Mouse (Mus musculus): ENCODE data around the gene Hdac1. TPM values are rescaled to one million over a fixed set of nuclear protein-coding genes. Genes with fewer than 3 reads are reported as not detected.
A peak's percentile ranks its signal among the peaks of the same experiment; 100 is the strongest.

The Hdac1 gene
- polyA plus RNA-seq, 1 experiment from 2014 or later: 274 TPM

GRCm38 (mm10) chr4:129508237-129508515, 34.3 kb downstream of the Hdac1 start:
- no peak overlapping the region for H3K4me3 ChIP-seq (replicated peaks)
- no peak for ATAC-seq (replicated peaks; ENCODE audit: low FRiP score)
- H3K27me3 ChIP-seq: no peaks in the 10 kb centered on the region
- H3K4me2 ChIP-seq: no peak overlapping the region
- no peaks in the 10 kb centered on the region for H3K9me3 ChIP-seq (replicated peaks)
- H3K36me3 ChIP-seq: no peaks in the 10 kb centered on the region
- H3K4me1 ChIP-seq: peaks cover 39% of the 10 kb centered on the region
- no peak overlapping the region for H3K27ac ChIP-seq
- H3K9ac ChIP-seq: no peak overlapping the region
- 65% methylated on average over 3 of the region's 3 CpGs for WGBS

- H3K36me3 ChIP-seq: no peaks in the 10 kb centered on the region
- H3K27me3 ChIP-seq: no peaks in the 10 kb centered on the region
- H3K4me2 ChIP-seq: no peak overlapping the region
- H3K4me1 ChIP-seq: peaks cover 39% of the 10 kb centered on the region
- H3K4me3 ChIP-seq (replicated peaks): no peak overlapping the region
- no peak for ATAC-seq (replicated peaks; ENCODE audit: low FRiP score)
- 69% methylated on average over 9 of the region's 10 CpGs for WGBS
- H3K9ac ChIP-seq: no peak overlapping the region
- no peaks in the 10 kb centered on the region for H3K9me3 ChIP-seq (replicated peaks)
- H3K27ac ChIP-seq: no peak overlapping the region
Observed at GRCm38 (mm10) chr4:129507434-129508236, 34.9 kb downstream of the Hdac1 start.

GRCm38 (mm10) chr4:129505511-129505910, 37.0 kb downstream of the Hdac1 start:
- Histone ChIP-seq H3K27ac (no peak overlapping the region), H3K27me3 (no peaks in the 10 kb centered on the region), H3K9me3 (replicated peaks) (no peaks in the 10 kb centered on the region), H3K4me1 (peaks cover 40% of the 10 kb centered on the region), H3K4me2 (no peak overlapping the region), H3K36me3 (no peaks in the 10 kb centered on the region), H3K9ac (no peak overlapping the region), H3K4me3 (replicated peaks) (no peak overlapping the region)
- ATAC-seq (replicated peaks; ENCODE audit: low FRiP score): no peak
- WGBS: 83% methylated on average over 3 of the region's 3 CpGs

- H3K4me1 ChIP-seq: peaks cover 48% of the 10 kb centered on the region
- no peak overlapping the region for H3K4me3 ChIP-seq (replicated peaks)
- WGBS: 69% methylated on average over 11 of the region's 11 CpGs
- peak overlapping the region; percentile 29; the same call in 1 of the 2 replicates for H3K27ac ChIP-seq
- no peaks in the 10 kb centered on the region for H3K9me3 ChIP-seq (replicated peaks)
- H3K36me3 ChIP-seq: no peaks in the 10 kb centered on the region
- no peak overlapping the region for H3K9ac ChIP-seq
- H3K4me2 ChIP-seq: no peak overlapping the region
- no peaks in the 10 kb centered on the region for H3K27me3 ChIP-seq
- no peak for ATAC-seq (replicated peaks; ENCODE audit: low FRiP score)
Observed at GRCm38 (mm10) chr4:129502901-129503444, 39.5 kb downstream of the Hdac1 start.

- WGBS: 55% methylated on average over 9 of the region's 9 CpGs
- Histone ChIP-seq H3K4me3 (replicated peaks) (no peak overlapping the region), H3K27ac (peak overlapping the region; percentile 29; the same call in 1 of the 2 replicates), H3K36me3 (no peaks in the 10 kb centered on the region), H3K4me1 (peaks cover 48% of the 10 kb centered on the region), H3K9ac (no peak overlapping the region), H3K4me2 (no peak overlapping the region), H3K9me3 (replicated peaks) (no peaks in the 10 kb centered on the region), H3K27me3 (no peaks in the 10 kb centered on the region)
- ATAC-seq (replicated peaks; ENCODE audit: low FRiP score): no peak
Observed at GRCm38 (mm10) chr4:129502327-129502888, 40.1 kb downstream of the Hdac1 start.

- ATAC-seq (replicated peaks; ENCODE audit: low FRiP score): peak; percentile 93
- Histone ChIP-seq H3K4me1 (peaks cover 62% of the 10 kb centered on the region), H3K36me3 (no peaks in the 10 kb centered on the region), H3K27ac (peak overlapping the region; percentile 95), H3K4me2 (peak overlapping the region; percentile 77), H3K4me3 (replicated peaks) (peak overlapping the region; percentile 52), H3K9ac (peak overlapping the region; percentile 69), H3K9me3 (replicated peaks) (no peaks in the 10 kb centered on the region), H3K27me3 (no peaks in the 10 kb centered on the region)
- WGBS: 1% methylated on average over 49 of the region's 49 CpGs
Observed at GRCm38 (mm10) chr4:129500607-129501566, 41.6 kb downstream of the Hdac1 start.

GRCm38 (mm10) chr4:129500017-129500416, 42.5 kb downstream of the Hdac1 start:
- H3K4me3 ChIP-seq (replicated peaks): peak overlapping the region; percentile 52
- no peaks in the 10 kb centered on the region for H3K27me3 ChIP-seq
- peak overlapping the region; percentile 69; the same call in 1 of the 2 replicates for H3K9ac ChIP-seq
- no peaks in the 10 kb centered on the region for H3K9me3 ChIP-seq (replicated peaks)
- peaks cover 65% of the 10 kb centered on the region for H3K4me1 ChIP-seq
- ATAC-seq (replicated peaks; ENCODE audit: low FRiP score): no peak
- 81% methylated on average over 8 of the region's 8 CpGs for WGBS
- peak overlapping the region; percentile 77 for H3K4me2 ChIP-seq
- no peaks in the 10 kb centered on the region for H3K36me3 ChIP-seq
- peak overlapping the region; percentile 95 for H3K27ac ChIP-seq

GRCm38 (mm10) chr4:129498941-129499340, 43.6 kb downstream of the Hdac1 start:
- WGBS: 48% methylated on average over 3 of the region's 3 CpGs
- Histone ChIP-seq H3K4me2 (no peak overlapping the region), H3K4me1 (peaks cover 65% of the 10 kb centered on the region), H3K9ac (no peak overlapping the region), H3K36me3 (no peaks in the 10 kb centered on the region), H3K27ac (peak overlapping the region; percentile 95), H3K27me3 (no peaks in the 10 kb centered on the region), H3K9me3 (replicated peaks) (no peaks in the 10 kb centered on the region), H3K4me3 (replicated peaks) (no peak overlapping the region)
- no peak for ATAC-seq (replicated peaks; ENCODE audit: low FRiP score)

GRCm38 (mm10) chr4:129496631-129497030, 45.9 kb downstream of the Hdac1 start:
- peaks cover 48% of the 10 kb centered on the region for H3K4me1 ChIP-seq
- H3K4me3 ChIP-seq (replicated peaks): peak overlapping the region; percentile 3; the same call in 1 of the 2 replicates
- H3K36me3 ChIP-seq: no peaks in the 10 kb centered on the region
- peak overlapping the region; percentile 85 for H3K27ac ChIP-seq
- H3K9me3 ChIP-seq (replicated peaks): no peaks in the 10 kb centered on the region
- 30% methylated on average over 6 of the region's 6 CpGs for WGBS
- peak overlapping the region; percentile 28; the same call in 1 of the 2 replicates for H3K4me2 ChIP-seq
- H3K27me3 ChIP-seq: peaks cover 13% of the 10 kb centered on the region; the same call in 1 of the 2 replicates
- H3K9ac ChIP-seq: no peak overlapping the region
- no peak; the same call in 1 of the 2 replicates for ATAC-seq (replicated peaks; ENCODE audit: low FRiP score)

GRCm38 (mm10) chr4:129495672-129496562, 46.6 kb downstream of the Hdac1 start:
- H3K4me2 ChIP-seq: peak overlapping the region; percentile 28; the same call in 1 of the 2 replicates
- ATAC-seq (replicated peaks; ENCODE audit: low FRiP score): no peak
- WGBS: 43% methylated on average over 16 of the region's 16 CpGs

GRCm38 (mm10) chr4:129494681-129495080, 47.8 kb downstream of the Hdac1 start:
- ATAC-seq (replicated peaks; ENCODE audit: low FRiP score): no peak
- Histone ChIP-seq H3K27me3 (peaks cover 26% of the 10 kb centered on the region), H3K9me3 (replicated peaks) (no peaks in the 10 kb centered on the region), H3K4me1 (peaks cover 42% of the 10 kb centered on the region), H3K4me2 (no peak overlapping the region), H3K27ac (no peak overlapping the region), H3K4me3 (replicated peaks) (no peak overlapping the region), H3K9ac (no peak overlapping the region), H3K36me3 (peaks cover under 1% of the 10 kb centered on the region; the same call in 1 of the 2 replicates)
- 76% methylated on average over 7 of the region's 7 CpGs for WGBS

More at GRCm38 (mm10) chr4:129495672-129496562, 46.6 kb downstream of the Hdac1 start:
- Histone ChIP-seq H3K27ac (peak overlapping the region; percentile 85), H3K9ac (no peak overlapping the region), H3K27me3 (peaks cover 20% of the 10 kb centered on the region), H3K4me1 (peaks cover 49% of the 10 kb centered on the region), H3K9me3 (replicated peaks) (no peaks in the 10 kb centered on the region), H3K36me3 (no peaks in the 10 kb centered on the region), H3K4me3 (replicated peaks) (peak overlapping the region; percentile 3; the same call in 1 of the 2 replicates)
